Mouse (Mus musculus) testis, adult 2 months (tissue): ENCODE measurements around the gene Itm2b.

ENCODE experiments used
- CTCF ChIP-seq: fragments of 200-500 bp; IDR thresholded peaks from 2 replicates; pipeline ENCODE4 v1.5.1; 2012; ENCODE audit warnings: low read depth, mild to moderate bottlenecking, inconsistent platforms, low read length, moderate library complexity; ENCODE audit not compliant: control insufficient read depth, insufficient read depth, insufficient replicate concordance
- POLR2A ChIP-seq: fragments of 200-500 bp; IDR thresholded peaks from 2 replicates; pipeline ENCODE4 v1.6.1; 2012; ENCODE audit warnings: low read depth, mild to moderate bottlenecking, inconsistent platforms, low read length, moderate library complexity; ENCODE audit not compliant: control insufficient read depth

- TF ChIP-seq CTCF (no peak), POLR2A (no peak)
Observed at GRCm38 (mm10) chr14:73329871-73330270, 55.2 kb downstream of the Itm2b start.
